Mouse (Mus musculus) E14TG2a.4 (cell line): ENCODE measurements around the gene Fam240a.

Experiments
- H3K27me3 ChIP-seq: 2 replicates; pipeline ENCODE4 v1.6.1; 2014; ENCODE audit warnings: low read length, control low read depth; ENCODE audit not compliant: insufficient read depth
- H3K36me3 ChIP-seq: 2 replicates; pipeline ENCODE4 v1.6.1; 2014; ENCODE audit warnings: low read length, control low read depth; ENCODE audit not compliant: insufficient read depth
- H3K4me1 ChIP-seq: replicated peaks from 2 replicates; pipeline ENCODE4 v1.6.1; 2014; ENCODE audit warnings: low read depth, low read length, control low read depth
- H3K4me3 ChIP-seq: replicated peaks from 2 replicates; pipeline ENCODE4 v1.5.1; 2014; ENCODE audit warnings: mild to moderate bottlenecking, low read length
- H3K9me3 ChIP-seq: 2 replicates; pipeline ENCODE4 v1.6.1; 2014; ENCODE audit warnings: low read length, control low read depth
- CTCF ChIP-seq: conservative IDR thresholded peaks from 2 replicates; pipeline ENCODE4 v1.5.1; 2014; ENCODE audit warnings: low read length
- NANOG ChIP-seq: IDR thresholded peaks from 2 replicates; pipeline ENCODE4 v1.6.1; 2014; ENCODE audit warnings: borderline replicate concordance, low read length, mixed read lengths
- POU5F1 ChIP-seq: IDR thresholded peaks from 2 replicates; pipeline ENCODE4 v1.6.1; 2014; ENCODE audit warnings: low read length, borderline replicate concordance

Gene Fam240a

GRCm38 (mm10) chr9:110893429-110893828 is 23.2 kb downstream of the Fam240a start:
- Histone ChIP-seq H3K9me3 (no peaks in the 10 kb centered on the region), H3K36me3 (peaks cover 60% of the 10 kb centered on the region), H3K27me3 (no peaks in the 10 kb centered on the region), H3K4me1 (peaks cover 66% of the 10 kb centered on the region), H3K4me3 (0 out of 2 replicates have a peak overlapping the region, but pooled peaks have one; percentile 29)
- TF ChIP-seq CTCF (no peak), POU5F1 (no peak), NANOG (no peak)

- no peak overlapping the region for H3K4me3 ChIP-seq
- no peaks in the 10 kb centered on the region for H3K9me3 ChIP-seq
- H3K36me3 ChIP-seq: peaks cover 51% of the 10 kb centered on the region
- TF ChIP-seq NANOG: no peak
- TF ChIP-seq CTCF: no peak
- no peak for TF ChIP-seq POU5F1
- no peaks in the 10 kb centered on the region for H3K27me3 ChIP-seq
- peaks cover 72% of the 10 kb centered on the region for H3K4me1 ChIP-seq
Measured at GRCm38 (mm10) chr9:110892552-110892951, 24.1 kb downstream of the Fam240a start.

- Histone ChIP-seq H3K27me3 (no peaks in the 10 kb centered on the region), H3K36me3 (peaks cover 55% of the 10 kb centered on the region), H3K4me1 (peaks cover 72% of the 10 kb centered on the region), H3K9me3 (no peaks in the 10 kb centered on the region), H3K4me3 (no peak overlapping the region)
- TF ChIP-seq CTCF (no peak), POU5F1 (no peak)
Measured at GRCm38 (mm10) chr9:110891077-110891828, 25.4 kb downstream of the Fam240a start.

- Histone ChIP-seq H3K27me3 (no peaks in the 10 kb centered on the region), H3K36me3 (peaks cover 66% of the 10 kb centered on the region), H3K4me3 (peak overlapping the region; percentile 69), H3K4me1 (peaks cover 65% of the 10 kb centered on the region), H3K9me3 (no peaks in the 10 kb centered on the region)
- TF ChIP-seq POU5F1 (no peak), CTCF (peak; percentile 93), NANOG (no peak)
Measured at GRCm38 (mm10) chr9:110890026-110890783, 26.5 kb downstream of the Fam240a start.

- peaks cover 58% of the 10 kb centered on the region for H3K4me1 ChIP-seq
- no peaks in the 10 kb centered on the region for H3K9me3 ChIP-seq
- H3K27me3 ChIP-seq: no peaks in the 10 kb centered on the region
- no peak for TF ChIP-seq NANOG
- no peak for TF ChIP-seq CTCF
- TF ChIP-seq POU5F1: no peak
- H3K4me3 ChIP-seq: peak overlapping the region; percentile 69
- H3K36me3 ChIP-seq: peaks cover 67% of the 10 kb centered on the region
Measured at GRCm38 (mm10) chr9:110888935-110889334, 27.7 kb downstream of the Fam240a start.

- no peaks in the 10 kb centered on the region for H3K9me3 ChIP-seq
- TF ChIP-seq NANOG: no peak
- no peak for TF ChIP-seq CTCF
- TF ChIP-seq POU5F1: no peak
- H3K36me3 ChIP-seq: peaks cover 61% of the 10 kb centered on the region
- H3K4me3 ChIP-seq: peak overlapping the region; percentile 69
- H3K4me1 ChIP-seq: peaks cover 53% of the 10 kb centered on the region
- no peaks in the 10 kb centered on the region for H3K27me3 ChIP-seq
Measured at GRCm38 (mm10) chr9:110887388-110888303, 29.0 kb downstream of the Fam240a start.

- TF ChIP-seq POU5F1 (no peak), NANOG (no peak)
- no peaks in the 10 kb centered on the region for H3K9me3 ChIP-seq
Measured at GRCm38 (mm10) chr9:110881953-110882352, 34.7 kb downstream of the Fam240a start.

GRCm38 (mm10) chr9:110880772-110881171 is 35.9 kb downstream of the Fam240a start:
- TF ChIP-seq NANOG: no peak
- no peak for TF ChIP-seq POU5F1
- TF ChIP-seq CTCF: no peak
- peaks cover 25% of the 10 kb centered on the region for H3K36me3 ChIP-seq
- H3K4me1 ChIP-seq: peaks cover 40% of the 10 kb centered on the region
- H3K9me3 ChIP-seq: no peaks in the 10 kb centered on the region
- peak overlapping the region; percentile 86 for H3K4me3 ChIP-seq
- H3K27me3 ChIP-seq: peaks cover 45% of the 10 kb centered on the region

More at GRCm38 (mm10) chr9:110881953-110882352, 34.7 kb downstream of the Fam240a start:
- Histone ChIP-seq H3K4me1 (peaks cover 43% of the 10 kb centered on the region), H3K36me3 (peaks cover 35% of the 10 kb centered on the region), H3K4me3 (0 out of 2 replicates have a peak overlapping the region, but pooled peaks have one; percentile 32), H3K27me3 (peaks cover 42% of the 10 kb centered on the region)
